Mouse (Mus musculus): ENCODE results near the gene Rfc4. TPM values are rescaled to one million over a fixed set of nuclear protein-coding genes. Genes with fewer than 3 reads are reported as not detected.
"Not testable (repeated sequence)": the region's sequence is repeated elsewhere in the genome, so short reads cannot be mapped to it uniquely, and the experiment has no call there.

Rfc4 gene
- polyA plus RNA-seq, 1 experiment: 18.9 TPM

- TF ChIP-seq MYOD1 (IDR thresholded peaks at IDR 0.05; ENCODE audit: control insufficient read depth in 1 of 3, insufficient read length in 2 of 3, low read depth in 2 of 3): no peak
- TF ChIP-seq MYOG (IDR thresholded peaks at IDR 0.05; ENCODE audit: control insufficient read depth in 1 of 3, insufficient read depth in 1 of 3, insufficient read length in 2 of 3, low read depth in 2 of 3): no peak
- TF ChIP-seq TCF3 (IDR thresholded peaks at IDR 0.05; ENCODE audit: insufficient read length, low read depth): no peak
- no peak for TF ChIP-seq POLR2A (IDR thresholded peaks at IDR 0.05; ENCODE audit: insufficient read length, low read depth)
- TF ChIP-seq SRF (IDR thresholded peaks at IDR 0.05; ENCODE audit: control insufficient read depth, insufficient read length, low read depth): no peak
- TF ChIP-seq POLR2AphosphoS2 (IDR thresholded peaks at IDR 0.05; ENCODE audit: insufficient read length, low read depth): no peak
- no peak for TF ChIP-seq TCF12 (IDR thresholded peaks at IDR 0.05; ENCODE audit: insufficient read depth, poor library complexity, severe bottlenecking)
- TF ChIP-seq REST (IDR thresholded peaks at IDR 0.05; ENCODE audit: insufficient read depth, insufficient read length): no peak
- TF ChIP-seq USF1 (IDR thresholded peaks at IDR 0.05; ENCODE audit: low read depth): no peak
- TF ChIP-seq CEBPB (IDR thresholded peaks at IDR 0.05; ENCODE audit: insufficient read depth, poor library complexity, severe bottlenecking): no peak
- TF ChIP-seq MAX (IDR thresholded peaks at IDR 0.05; ENCODE audit: low read depth): no peak
- no peak for TF ChIP-seq E2F4 (IDR thresholded peaks at IDR 0.05; ENCODE audit: insufficient read depth)
- Histone ChIP-seq H3K4me2 (ENCODE audit: low read depth) (no peak overlapping the region), H3K27me3 (ENCODE audit: control insufficient read depth, insufficient read depth, insufficient read length) (no peaks in the 10 kb centered on the region), H3ac (ENCODE audit: control insufficient read depth, insufficient read length) (no peak overlapping the region), H3K36me3 (ENCODE audit: control insufficient read depth, insufficient read depth) (no peaks in the 10 kb centered on the region), H3K4me3 (no peak overlapping the region), H3K79me2 (ENCODE audit: control insufficient read depth, insufficient read depth) (no peaks in the 10 kb centered on the region)
Measured at GRCm38 (mm10) chr16:23094136-23094535, 33.4 kb downstream of the Rfc4 start.

GRCm38 (mm10) chr16:23093321-23093953 lies 34.1 kb downstream of the Rfc4 start:
- TF ChIP-seq REST (IDR thresholded peaks at IDR 0.05; ENCODE audit: insufficient read depth, insufficient read length) (no peak), CEBPB (IDR thresholded peaks at IDR 0.05; ENCODE audit: insufficient read depth, poor library complexity, severe bottlenecking) (no peak), USF1 (IDR thresholded peaks at IDR 0.05; ENCODE audit: low read depth) (no peak), TCF3 (IDR thresholded peaks at IDR 0.05; ENCODE audit: insufficient read length, low read depth) (no peak), MYOD1 (IDR thresholded peaks at IDR 0.05; ENCODE audit: control insufficient read depth in 1 of 3, insufficient read length in 2 of 3, low read depth in 2 of 3) (no peak), TCF12 (IDR thresholded peaks at IDR 0.05; ENCODE audit: insufficient read depth, poor library complexity, severe bottlenecking) (no peak), POLR2A (IDR thresholded peaks at IDR 0.05; ENCODE audit: insufficient read length, low read depth) (no peak), E2F4 (IDR thresholded peaks at IDR 0.05; ENCODE audit: insufficient read depth) (no peak), SRF (IDR thresholded peaks at IDR 0.05; ENCODE audit: control insufficient read depth, insufficient read length, low read depth) (no peak), POLR2AphosphoS2 (IDR thresholded peaks at IDR 0.05; ENCODE audit: insufficient read length, low read depth) (no peak), MAX (IDR thresholded peaks at IDR 0.05; ENCODE audit: low read depth) (no peak), MYOG (IDR thresholded peaks at IDR 0.05; ENCODE audit: control insufficient read depth in 1 of 3, insufficient read depth in 1 of 3, insufficient read length in 2 of 3, low read depth in 2 of 3) (no peak)

GRCm38 (mm10) chr16:23091345-23091744 lies 36.2 kb downstream of the Rfc4 start:
- H3ac ChIP-seq (ENCODE audit: control insufficient read depth, insufficient read length); H3K36me3 ChIP-seq (ENCODE audit: control insufficient read depth, insufficient read depth); H3K4me2 ChIP-seq (ENCODE audit: low read depth); H3K4me3 ChIP-seq; H3K79me2 ChIP-seq (ENCODE audit: control insufficient read depth, insufficient read depth); H3K27me3 ChIP-seq (ENCODE audit: control insufficient read depth, insufficient read depth, insufficient read length): not testable (repeated sequence)

More at GRCm38 (mm10) chr16:23093321-23093953, 34.1 kb downstream of the Rfc4 start:
- no peaks in the 10 kb centered on the region for H3K36me3 ChIP-seq (ENCODE audit: control insufficient read depth, insufficient read depth)
- H3K4me2 ChIP-seq (ENCODE audit: low read depth): no peak overlapping the region
- no peaks in the 10 kb centered on the region for H3K27me3 ChIP-seq (ENCODE audit: control insufficient read depth, insufficient read depth, insufficient read length)
- no peak overlapping the region for H3ac ChIP-seq (ENCODE audit: control insufficient read depth, insufficient read length)
- no peaks in the 10 kb centered on the region for H3K79me2 ChIP-seq (ENCODE audit: control insufficient read depth, insufficient read depth)
- no peak overlapping the region for H3K4me3 ChIP-seq

- H3K27me3 ChIP-seq (ENCODE audit: control insufficient read depth, insufficient read depth, insufficient read length); H3K4me2 ChIP-seq (ENCODE audit: low read depth); H3K79me2 ChIP-seq (ENCODE audit: control insufficient read depth, insufficient read depth); H3K4me3 ChIP-seq; H3ac ChIP-seq (ENCODE audit: control insufficient read depth, insufficient read length); H3K36me3 ChIP-seq (ENCODE audit: control insufficient read depth, insufficient read depth): not testable (repeated sequence)
Measured at GRCm38 (mm10) chr16:23088491-23088890, 39.0 kb downstream of the Rfc4 start.

- H3K27me3 ChIP-seq (ENCODE audit: control insufficient read depth, insufficient read depth, insufficient read length); H3K4me2 ChIP-seq (ENCODE audit: low read depth); H3ac ChIP-seq (ENCODE audit: control insufficient read depth, insufficient read length); H3K4me3 ChIP-seq; H3K79me2 ChIP-seq (ENCODE audit: control insufficient read depth, insufficient read depth); H3K36me3 ChIP-seq (ENCODE audit: control insufficient read depth, insufficient read depth): not testable (repeated sequence)
Measured at GRCm38 (mm10) chr16:23087712-23088111, 39.8 kb downstream of the Rfc4 start.

GRCm38 (mm10) chr16:23087159-23087558 lies 40.4 kb downstream of the Rfc4 start:
- H3ac ChIP-seq (ENCODE audit: control insufficient read depth, insufficient read length); H3K36me3 ChIP-seq (ENCODE audit: control insufficient read depth, insufficient read depth); H3K79me2 ChIP-seq (ENCODE audit: control insufficient read depth, insufficient read depth); H3K4me2 ChIP-seq (ENCODE audit: low read depth); H3K27me3 ChIP-seq (ENCODE audit: control insufficient read depth, insufficient read depth, insufficient read length); H3K4me3 ChIP-seq: not testable (repeated sequence)

GRCm38 (mm10) chr16:23077516-23077915 lies 50.0 kb downstream of the Rfc4 start:
- H3K27me3 ChIP-seq (ENCODE audit: control insufficient read depth, insufficient read depth, insufficient read length): peaks cover 28% of the 10 kb centered on the region
- not testable (repeated sequence) for H3K4me2 ChIP-seq (ENCODE audit: low read depth); H3K36me3 ChIP-seq (ENCODE audit: control insufficient read depth, insufficient read depth); H3ac ChIP-seq (ENCODE audit: control insufficient read depth, insufficient read length); H3K79me2 ChIP-seq (ENCODE audit: control insufficient read depth, insufficient read depth); H3K4me3 ChIP-seq

Data from myocyte (in vitro differentiated cells).